29 mouse cellular contexts compared by ENCODE assay signal in genomic region chrX:129776761-129777160, GRCm38 (mm10). TPM values are rescaled to one million over a fixed set of nuclear protein-coding genes. Genes with fewer than 3 reads are reported as not detected.
A peak's percentile ranks its signal among the peaks of the same experiment; 100 is the strongest.
DNase-seq lines count a peak whose midpoint lies in the region; ATAC-seq and TF ChIP-seq lines count a peak whose summit lies in the region.
"Had no signal": no experiment of that assay in that cellular context is flagged by ENCODE, and none has a peak within 500 bp of the region (broad histone marks: within the 10 kb centered on the region; RNA-seq: fewer than 3 reads in every experiment).

No protein-coding gene starts in this region.

- no peak overlapping the region for H3K4me2 ChIP-seq in kidney, postnatal 0 days (ENCODE audit: low read length)
- H3K4me2 ChIP-seq in kidney, embryonic 14.5 days (replicated peaks; ENCODE audit: low read depth, low read length), result no peak overlapping the region
- H3K4me2 ChIP-seq: embryonic facial prominence, embryonic 12.5 days; heart, embryonic 15.5 days; kidney, embryonic 15.5 days; liver, embryonic 13.5 days; lung, embryonic 14.5 days; midbrain, embryonic 13.5 days had no signal

- no peaks in the 10 kb centered on the region for H3K27me3 ChIP-seq in kidney, postnatal 0 days (ENCODE audit: insufficient read depth, low read length)
- H3K27me3 ChIP-seq in kidney, embryonic 14.5 days (ENCODE audit: control insufficient read depth, insufficient read depth, low read length), result no peaks in the 10 kb centered on the region
- H3K27me3 ChIP-seq: embryonic facial prominence, embryonic 12.5 days; heart, embryonic 15.5 days; kidney, embryonic 15.5 days; liver, embryonic 13.5 days; megakaryocyte, embryonic 14.5 days; midbrain, embryonic 13.5 days had no signal

- no peaks in the 10 kb centered on the region for H3K36me3 ChIP-seq in kidney, postnatal 0 days (ENCODE audit: insufficient read depth, low read length)
- no peaks in the 10 kb centered on the region for H3K36me3 ChIP-seq in kidney, embryonic 14.5 days (ENCODE audit: control insufficient read depth, insufficient read depth, low read length)
- H3K36me3 ChIP-seq: embryonic facial prominence, embryonic 12.5 days; heart, embryonic 10.5 days; heart, embryonic 15.5 days; kidney, embryonic 15.5 days; liver, embryonic 13.5 days; midbrain, embryonic 13.5 days had no signal

- peak; percentile 25; the same call in 1 of the 2 replicates for TF ChIP-seq CTCF in kidney, postnatal 0 days (IDR thresholded peaks at IDR 0.05; ENCODE audit: low read depth)

- H3K4me1 ChIP-seq in kidney, postnatal 0 days (replicated peaks; ENCODE audit: insufficient read depth, low read length), result no peaks in the 10 kb centered on the region
- no peaks in the 10 kb centered on the region for H3K4me1 ChIP-seq in kidney, embryonic 14.5 days (ENCODE audit: control insufficient read depth, insufficient read depth, low read length)
- H3K4me1 ChIP-seq: embryonic facial prominence, embryonic 12.5 days; heart, embryonic 10.5 days; heart, embryonic 15.5 days; kidney, embryonic 15.5 days; liver, embryonic 13.5 days; megakaryocyte, embryonic 14.5 days; midbrain, embryonic 13.5 days had no signal

- WGBS in kidney, postnatal 0 days, result 69% methylated on average over 1 of the region's 1 CpGs
- WGBS in kidney, embryonic 14.5 days, result 78% methylated on average over 1 of the region's 1 CpGs

- no peak for ATAC-seq in kidney, postnatal 0 days (replicated peaks; ENCODE audit: low FRiP score, low read depth)
- no peak for ATAC-seq in kidney, embryonic 14.5 days (ENCODE audit: low FRiP score, low TSS enrichment)
- peak; percentile 74; the same call in 1 of the 2 replicates for ATAC-seq in megakaryocyte-erythroid progenitor cell, adult 5-6 weeks (replicated peaks; ENCODE audit: low FRiP score, low TSS enrichment, poor library complexity, severe bottlenecking)
- ATAC-seq: forebrain, embryonic 14.5 days; hindbrain, postnatal 0 days; midbrain, embryonic 13.5 days had no signal

- DNase-seq in kidney, postnatal 0 days (ENCODE audit: low spot score), result no peak
- DNase-seq in 416B (ENCODE audit: low read depth) (peak; percentile 60), MEL-GATA-1-ER (ENCODE audit: extremely low read depth, low read depth) (peak; percentile 29)
- no peak for DNase-seq in gastrocnemius, postnatal 10 days
- no peak for DNase-seq in ovary, postnatal 14 days (ENCODE audit: low spot score)
- DNase-seq in spleen, adult 18-20 months, result no peak
- DNase-seq: adrenal gland, postnatal 10 days; cerebellum, adult 9-10 months; cerebellum, postnatal 36 days; embryo, embryonic 11 days; kidney, adult 11 months; kidney, postnatal 36 days; layer of hippocampus, postnatal 36 days; left cerebral cortex, postnatal 4 days; liver, embryonic 13.5 days; lung, embryonic 14.5 days; lung, postnatal 14 days; right cerebral cortex, postnatal 25 days; thymus, adult 2 months had no signal

- no peak overlapping the region for H3K27ac ChIP-seq in kidney, postnatal 0 days
- no peak overlapping the region for H3K27ac ChIP-seq in kidney, embryonic 14.5 days (ENCODE audit: low read depth, low read length)
- H3K27ac ChIP-seq: embryonic facial prominence, embryonic 12.5 days; heart, embryonic 10.5 days; heart, embryonic 15.5 days; hindbrain, postnatal 0 days; kidney, embryonic 15.5 days; liver, embryonic 13.5 days; midbrain, embryonic 13.5 days had no signal

- no peak overlapping the region for H3K9ac ChIP-seq in kidney, postnatal 0 days (ENCODE audit: low read depth, low read length)
- H3K9ac ChIP-seq in kidney, embryonic 14.5 days (ENCODE audit: low read depth, low read length), result no peak overlapping the region
- H3K9ac ChIP-seq: embryonic facial prominence, embryonic 12.5 days; heart, embryonic 15.5 days; kidney, embryonic 15.5 days; liver, embryonic 13.5 days; lung, embryonic 14.5 days; midbrain, embryonic 13.5 days had no signal

- H3K9me3 ChIP-seq in kidney, postnatal 0 days (replicated peaks; ENCODE audit: low read length), result no peaks in the 10 kb centered on the region
- no peaks in the 10 kb centered on the region for H3K9me3 ChIP-seq in kidney, embryonic 14.5 days (ENCODE audit: control insufficient read depth, low read length)
- H3K9me3 ChIP-seq: embryonic facial prominence, embryonic 12.5 days; heart, embryonic 10.5 days; heart, embryonic 15.5 days; kidney, embryonic 15.5 days; liver, embryonic 13.5 days; megakaryocyte, embryonic 14.5 days; midbrain, embryonic 13.5 days had no signal

- no peak overlapping the region for H3K4me3 ChIP-seq in kidney, postnatal 0 days (replicated peaks; ENCODE audit: low read depth, low read length)
- no peak overlapping the region for H3K4me3 ChIP-seq in kidney, embryonic 14.5 days (ENCODE audit: low read length)
- H3K4me3 ChIP-seq: embryonic facial prominence, embryonic 12.5 days; heart, embryonic 10.5 days; heart, embryonic 15.5 days; kidney, embryonic 15.5 days; liver, embryonic 13.5 days; megakaryocyte, embryonic 14.5 days; midbrain, embryonic 13.5 days had no signal

RNA-seq across cellular contexts. Expression of gene Diaph2, which starts 27.2 kb away (rescaled TPM):
- 5.2 and 5.4 TPM in 2 replicates for polyA plus RNA-seq in kidney, postnatal 0 days (2015; fragmentation: Nextera tagmentation; extraction: Ambion mirVana)
- polyA plus RNA-seq in kidney, embryonic 14.5 days (2014; fragmentation: Nextera tagmentation; extraction: Ambion mirVana), result 4.8 and 7.2 TPM in 2 replicates
- total RNA-seq in megakaryocyte-erythroid progenitor cell, adult 5-6 weeks (2014; fragmentation: Nextera tagmentation), result 2.7 and 3.0 TPM in 2 replicates
- 0.66 and 1.0 TPM in 2 replicates for total RNA-seq in megakaryocyte-erythroid progenitor cell, adult 5-6 weeks (2017)
- 1 to 10 TPM; 6.4 to 9.6 TPM for total RNA-seq in gastrocnemius, postnatal 10 days (2021)

Comparison
In these comparisons a context has a peak if more than half of its experiments do, and no peak if none do; other contexts are left out.
1. DNase-seq: peak in 416B (single experiment) and MEL-GATA-1-ER (single experiment); none in kidney, postnatal 0 days (single experiment), gastrocnemius, postnatal 10 days (single experiment), ovary, postnatal 14 days (single experiment) and spleen, adult 18-20 months (0 of 2).